ENCODE assay signal across 18 mouse cellular contexts in genomic region chr5:147903166-147903565, GRCm38 (mm10).
"Had no signal": no experiment of that assay in that cellular context is flagged by ENCODE, and none has a peak within 500 bp of the region (broad histone marks: within the 10 kb centered on the region; RNA-seq: fewer than 3 reads in every experiment).

No protein-coding gene starts in this region.

- H3K4me2 ChIP-seq: lung, embryonic 14.5 days; midbrain, embryonic 12.5 days; neural tube, embryonic 13.5 days; neural tube, embryonic 15.5 days had no signal

- ATAC-seq: midbrain, embryonic 16.5 days had no signal

- H3K27ac ChIP-seq: midbrain, embryonic 10.5 days; midbrain, embryonic 12.5 days; neural tube, embryonic 13.5 days; neural tube, embryonic 15.5 days had no signal

- H3K27me3 ChIP-seq: midbrain, embryonic 12.5 days; neural tube, embryonic 13.5 days; neural tube, embryonic 15.5 days had no signal

- DNase-seq: lung, embryonic 14.5 days; lung, postnatal 10 days; lung, postnatal 4 days; midbrain, embryonic 14.5 days; retina, postnatal 1 day; right cerebral cortex, adult 18-20 months; right cerebral cortex, postnatal 25 days; right cerebral cortex, postnatal 4 days; spleen, adult 18-20 months; thymus, adult 18-20 months; thymus, postnatal 14 days; thymus, postnatal 36 days had no signal

- H3K36me3 ChIP-seq: midbrain, embryonic 10.5 days; midbrain, embryonic 12.5 days; neural tube, embryonic 13.5 days; neural tube, embryonic 15.5 days had no signal

- H3K4me3 ChIP-seq: midbrain, embryonic 10.5 days; midbrain, embryonic 12.5 days; myocyte; neural tube, embryonic 13.5 days; neural tube, embryonic 15.5 days had no signal

- H3K9ac ChIP-seq: lung, embryonic 14.5 days; midbrain, embryonic 12.5 days; neural tube, embryonic 13.5 days; neural tube, embryonic 15.5 days had no signal

- H3K9me3 ChIP-seq: midbrain, embryonic 10.5 days; midbrain, embryonic 12.5 days; neural tube, embryonic 13.5 days; neural tube, embryonic 15.5 days had no signal

- H3K4me1 ChIP-seq: midbrain, embryonic 10.5 days; midbrain, embryonic 12.5 days; neural tube, embryonic 13.5 days; neural tube, embryonic 15.5 days had no signal
